Mouse (Mus musculus): ENCODE data around the gene Srrm1. TPM values are rescaled to one million over a fixed set of nuclear protein-coding genes. Genes with fewer than 3 reads are reported as not detected.

Gene Srrm1
- 219 and 225 TPM in 2 replicates for polyA plus RNA-seq (2016; fragmentation: Nextera tagmentation; extraction: Ambion mirVana)

DNA sequence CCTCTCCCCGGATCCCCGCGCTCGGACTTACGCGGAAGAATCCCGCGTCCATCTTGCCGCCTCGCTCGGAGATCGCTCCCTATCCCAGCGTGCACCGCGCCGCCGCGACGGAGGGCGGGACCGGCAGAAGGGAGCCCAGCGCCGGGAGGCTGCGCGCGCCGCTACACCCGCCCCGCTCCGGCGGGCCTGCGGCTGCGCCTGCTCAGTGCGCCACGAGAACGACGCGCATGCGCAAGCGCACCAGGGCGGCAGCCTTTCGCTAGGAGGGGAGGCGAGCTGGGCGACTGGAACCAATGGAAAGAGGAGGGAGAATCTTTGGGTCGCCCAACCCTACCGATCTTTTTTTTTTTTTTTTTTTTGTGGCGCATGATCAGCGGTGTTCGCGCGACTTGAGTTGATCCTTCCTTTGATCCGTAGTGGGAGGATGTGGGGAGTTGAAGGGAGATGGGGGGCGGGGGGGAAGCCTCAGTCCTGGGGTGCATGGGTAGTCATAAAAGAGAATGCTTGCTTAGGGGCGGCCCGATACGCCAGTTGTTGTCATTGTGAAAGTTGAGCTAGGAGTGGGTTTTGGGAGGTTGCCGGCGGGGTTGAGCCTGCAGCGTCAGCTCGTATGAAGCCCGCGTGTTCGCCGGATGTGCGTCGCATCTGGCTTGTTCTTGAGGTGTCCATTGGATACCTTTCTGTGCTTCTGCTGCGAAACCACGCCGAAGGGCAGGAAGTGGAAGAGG, at the start of gene Srrm1:
Srrm1 (minus strand) TSS at position 256 of the 728 bp plus-strand sequence.
- Histone ChIP-seq H3K27ac (peak within 1 kb of the TSS; percentile 98), H3K36me3 (peaks cover 33% of the 10 kb centered on the region), H3K27me3 (ENCODE audit: insufficient read depth, poor library complexity, severe bottlenecking) (no peaks in the 10 kb centered on the region), H3K9me3 (no peaks in the 10 kb centered on the region), H3K4me1 (replicated peaks) (peaks cover 20% of the 10 kb centered on the region), H3K4me3 (peak within 1 kb of the TSS; percentile 70)
- WGBS, result under 1% methylated on average over 69 of the region's 69 CpGs
- DNase-seq (ENCODE audit: low spot score), result peak; percentile 98

DNA sequence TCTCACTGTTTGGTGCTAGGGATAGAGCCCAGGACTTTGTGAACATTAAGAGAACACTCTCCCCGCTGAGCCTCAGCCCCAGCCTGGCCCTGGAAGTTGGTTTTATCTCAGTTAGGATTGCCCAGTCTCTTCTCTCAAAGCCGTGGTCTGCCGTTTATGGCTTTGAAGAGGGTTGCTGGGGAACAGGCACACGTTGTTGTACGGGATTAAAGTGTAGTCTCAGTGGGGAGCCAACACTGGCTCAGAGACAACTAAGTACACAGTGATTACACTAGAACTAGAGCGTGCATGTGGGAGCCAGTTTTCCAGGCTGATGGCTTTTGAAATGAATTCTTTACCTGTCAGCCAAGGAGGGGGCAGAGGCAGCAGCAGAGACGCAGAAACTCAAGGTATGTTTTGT, 48.8 kb upstream of the Srrm1 start:
- H3K27ac ChIP-seq, result no peak overlapping the region
- H3K4me1 ChIP-seq (replicated peaks), result peaks cover 15% of the 10 kb centered on the region
- 35% methylated on average over 7 of the region's 7 CpGs for WGBS
- no peaks in the 10 kb centered on the region for H3K9me3 ChIP-seq
- H3K27me3 ChIP-seq (ENCODE audit: insufficient read depth, poor library complexity, severe bottlenecking), result peaks cover 36% of the 10 kb centered on the region
- no peak for DNase-seq (ENCODE audit: low spot score)
- H3K4me3 ChIP-seq, result no peak overlapping the region
- H3K36me3 ChIP-seq, result no peaks in the 10 kb centered on the region

DNA sequence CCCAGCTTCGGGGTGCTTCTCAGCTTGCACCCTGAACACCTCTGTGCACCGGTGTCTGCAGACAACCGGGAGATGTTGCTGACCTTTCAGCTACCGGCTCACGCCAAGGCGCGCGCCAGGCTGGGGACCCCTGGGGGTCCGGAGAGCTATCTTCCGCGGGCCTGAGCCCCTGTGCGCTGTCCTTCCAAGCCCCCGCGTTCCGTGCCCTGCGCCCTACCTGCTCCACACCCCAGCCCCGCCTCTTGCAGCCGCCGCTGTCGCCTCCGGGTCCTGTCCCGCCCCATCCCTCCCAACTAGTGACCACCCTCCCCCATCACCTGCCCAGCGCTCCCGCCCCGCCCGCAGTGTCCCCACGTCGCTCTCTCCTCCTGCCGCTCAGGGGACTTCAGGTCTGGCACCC, 44.9 kb upstream of the Srrm1 start, which contains the start of gene Ncmap:
Ncmap (minus strand) TSS at position 237 of the 400 bp plus-strand sequence.
- under 1% methylated on average over 29 of the region's 29 CpGs for WGBS
- Histone ChIP-seq H3K36me3 (no peaks in the 10 kb centered on the region), H3K27ac (peak within 1 kb of the TSS; percentile 40; the same call in 1 of the 2 replicates), H3K27me3 (ENCODE audit: insufficient read depth, poor library complexity, severe bottlenecking) (peaks cover 60% of the 10 kb centered on the region), H3K9me3 (no peaks in the 10 kb centered on the region), H3K4me1 (replicated peaks) (peaks cover 15% of the 10 kb centered on the region), H3K4me3 (peak within 1 kb of the TSS; percentile 56)
- no peak for DNase-seq (ENCODE audit: low spot score)

DNA sequence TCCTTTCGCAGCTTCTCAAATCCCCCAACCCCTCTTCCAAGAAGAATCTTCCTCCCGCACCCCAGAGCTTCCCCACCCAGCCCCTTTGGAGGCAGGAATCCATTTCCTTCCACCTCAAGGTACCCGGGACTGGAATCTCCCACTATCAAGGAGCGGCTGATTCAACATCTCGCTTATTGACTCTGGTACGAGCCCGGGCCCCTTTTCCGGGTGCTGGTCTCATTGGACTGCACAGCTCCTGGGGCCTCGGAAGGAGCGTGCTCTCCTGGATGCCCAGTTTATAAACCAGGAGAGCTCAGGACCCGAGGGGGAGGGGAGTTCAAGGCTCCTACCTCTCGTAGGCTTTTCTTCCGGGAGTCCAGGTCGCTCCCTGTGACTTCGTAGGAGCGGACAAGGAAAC, 44.4 kb upstream of the Srrm1 start:
- Histone ChIP-seq H3K4me3 (peak overlapping the region; percentile 56), H3K27ac (0 out of 2 replicates have a peak overlapping the region, but pooled peaks have one; percentile 40), H3K27me3 (ENCODE audit: insufficient read depth, poor library complexity, severe bottlenecking) (peaks cover 60% of the 10 kb centered on the region), H3K4me1 (replicated peaks) (peaks cover 15% of the 10 kb centered on the region), H3K9me3 (no peaks in the 10 kb centered on the region), H3K36me3 (no peaks in the 10 kb centered on the region)
- 4% methylated on average over 16 of the region's 16 CpGs for WGBS
- DNase-seq (ENCODE audit: low spot score), result peak; percentile 31

DNA sequence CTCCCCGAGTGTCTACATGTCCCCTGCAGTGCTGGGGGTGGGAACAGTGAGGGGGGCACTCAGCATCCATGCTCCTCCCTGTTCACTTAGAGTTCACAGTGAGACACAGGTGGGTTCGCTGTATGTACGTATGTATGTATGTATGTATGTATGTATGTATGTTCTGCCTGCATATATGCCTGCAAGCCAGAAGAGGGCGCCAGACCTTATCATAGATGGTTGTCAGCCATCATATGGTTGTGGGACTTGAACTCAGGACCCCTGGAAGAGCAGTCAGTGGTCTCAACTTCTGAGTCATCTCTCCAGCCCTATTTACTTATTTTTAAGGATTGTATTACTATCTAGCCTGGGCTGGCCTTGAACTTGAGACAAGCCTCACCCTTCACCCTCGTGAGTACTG, 43.2 kb upstream of the Srrm1 start:
- H3K9me3 ChIP-seq, result no peaks in the 10 kb centered on the region
- no peaks in the 10 kb centered on the region for H3K36me3 ChIP-seq
- H3K27ac ChIP-seq, result no peak overlapping the region
- DNase-seq (ENCODE audit: low spot score), result no peak
- H3K4me1 ChIP-seq (replicated peaks), result peaks cover 15% of the 10 kb centered on the region
- peaks cover 60% of the 10 kb centered on the region for H3K27me3 ChIP-seq (ENCODE audit: insufficient read depth, poor library complexity, severe bottlenecking)
- 84% methylated on average over 5 of the region's 5 CpGs for WGBS
- H3K4me3 ChIP-seq, result no peak overlapping the region

DNA sequence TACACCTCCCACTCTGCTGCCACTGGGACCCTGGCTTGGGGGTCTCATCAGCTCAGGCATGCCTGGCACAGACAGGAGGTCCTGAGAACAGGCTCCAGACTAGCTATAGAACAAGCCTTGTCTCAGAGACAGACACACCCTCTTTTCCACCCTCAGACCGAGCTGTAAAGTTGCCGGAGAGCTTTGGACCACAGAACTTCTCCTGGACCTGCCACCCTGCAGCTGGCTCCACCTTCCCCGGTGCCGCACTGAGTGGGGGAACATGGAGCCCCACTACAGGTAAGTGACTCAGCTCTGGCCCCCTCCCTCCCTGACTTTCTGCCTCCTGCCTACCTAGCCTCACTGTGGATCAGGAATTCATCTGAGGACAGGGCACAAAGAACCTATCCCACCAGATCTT, 42.3 kb upstream of the Srrm1 start:
- DNase-seq (ENCODE audit: low spot score), result no peak
- WGBS, result 83% methylated on average over 4 of the region's 4 CpGs
- H3K27me3 ChIP-seq (ENCODE audit: insufficient read depth, poor library complexity, severe bottlenecking), result peaks cover 53% of the 10 kb centered on the region

DNA sequence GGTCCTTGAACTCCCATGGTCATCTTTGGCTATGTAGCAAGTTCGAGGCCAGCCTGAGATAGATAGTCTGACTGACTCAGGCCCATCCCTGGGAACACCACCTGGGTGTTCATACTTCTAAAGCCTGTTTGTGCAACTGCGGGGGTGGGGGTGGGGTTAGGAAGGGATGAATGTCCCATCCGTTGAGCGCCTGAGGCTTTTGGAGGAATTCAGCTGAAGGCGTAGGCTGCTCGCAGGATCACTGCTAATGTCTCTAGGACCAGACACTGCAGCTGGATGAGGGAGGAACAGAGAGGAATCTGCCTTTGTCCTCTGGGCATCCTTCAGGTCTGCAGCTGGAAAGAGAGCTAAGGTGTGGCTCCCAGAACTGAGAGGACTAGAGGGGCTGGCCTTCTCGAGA, 41.5 kb upstream of the Srrm1 start:
- peaks cover 15% of the 10 kb centered on the region for H3K4me1 ChIP-seq (replicated peaks)
- H3K9me3 ChIP-seq, result no peaks in the 10 kb centered on the region
- H3K27ac ChIP-seq, result no peak overlapping the region
- no peak for DNase-seq (ENCODE audit: low spot score)
- no peaks in the 10 kb centered on the region for H3K36me3 ChIP-seq
- 83% methylated on average over 7 of the region's 7 CpGs for WGBS
- peaks cover 52% of the 10 kb centered on the region for H3K27me3 ChIP-seq (ENCODE audit: insufficient read depth, poor library complexity, severe bottlenecking)
- no peak overlapping the region for H3K4me3 ChIP-seq

More for the DNA sequence above, 42.3 kb upstream of the Srrm1 start:
- Histone ChIP-seq H3K36me3 (no peaks in the 10 kb centered on the region), H3K4me1 (replicated peaks) (peaks cover 15% of the 10 kb centered on the region), H3K9me3 (no peaks in the 10 kb centered on the region), H3K27ac (no peak overlapping the region), H3K4me3 (no peak overlapping the region)

DNA sequence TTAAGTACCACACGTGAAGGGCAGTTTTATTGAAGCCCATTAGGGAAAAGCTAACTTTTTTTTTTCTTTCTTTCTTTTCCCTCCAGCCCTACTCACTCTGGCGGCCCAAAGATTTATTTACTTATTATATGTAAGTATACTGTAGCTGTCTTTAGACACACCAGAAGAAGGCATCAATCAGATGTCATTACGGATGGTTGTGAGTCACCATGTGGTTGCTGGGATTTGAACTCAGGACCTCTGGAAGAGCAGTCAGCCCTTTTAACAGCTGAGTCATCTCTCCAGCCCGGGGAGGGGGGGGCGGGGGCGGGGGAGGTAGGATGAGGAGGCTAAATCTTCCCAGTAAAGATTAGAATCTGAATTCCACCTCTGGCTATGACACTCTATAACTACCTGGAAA, 40.3 kb upstream of the Srrm1 start:
- H3K9me3 ChIP-seq, result no peaks in the 10 kb centered on the region
- DNase-seq (ENCODE audit: low spot score), result no peak
- no peak overlapping the region for H3K4me3 ChIP-seq
- no peaks in the 10 kb centered on the region for H3K36me3 ChIP-seq
- 77% methylated on average over 6 of the region's 6 CpGs for WGBS
- H3K4me1 ChIP-seq (replicated peaks), result peaks cover 12% of the 10 kb centered on the region
- no peak overlapping the region for H3K27ac ChIP-seq
- peaks cover 39% of the 10 kb centered on the region for H3K27me3 ChIP-seq (ENCODE audit: insufficient read depth, poor library complexity, severe bottlenecking)

DNA sequence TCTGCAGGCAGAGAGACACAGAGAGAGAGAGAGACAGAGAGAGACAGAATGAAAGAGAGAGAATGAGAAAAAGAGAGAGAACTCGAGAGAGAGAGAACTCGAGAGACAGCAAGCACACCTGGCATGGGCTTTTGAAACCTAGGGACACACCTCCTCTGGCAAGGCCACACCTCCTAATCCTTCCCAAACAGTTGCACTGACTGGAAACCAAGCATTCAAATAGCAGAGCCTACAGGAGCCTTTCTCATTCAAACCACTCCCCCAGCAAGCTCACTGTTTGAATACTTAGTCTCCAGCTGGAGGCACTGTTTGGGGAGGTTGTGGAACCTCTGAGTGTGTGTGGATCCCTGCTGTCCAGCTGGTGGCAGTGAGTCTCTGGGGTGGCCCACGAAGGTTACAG, 39.7 kb upstream of the Srrm1 start:
- peaks cover 33% of the 10 kb centered on the region for H3K27me3 ChIP-seq (ENCODE audit: insufficient read depth, poor library complexity, severe bottlenecking)
- no peak for DNase-seq (ENCODE audit: low spot score)
- H3K9me3 ChIP-seq, result no peaks in the 10 kb centered on the region
- H3K4me3 ChIP-seq, result no peak overlapping the region
- peaks cover 7% of the 10 kb centered on the region for H3K4me1 ChIP-seq (replicated peaks)
- no peaks in the 10 kb centered on the region for H3K36me3 ChIP-seq
- 92% methylated on average over 3 of the region's 3 CpGs for WGBS
- H3K27ac ChIP-seq, result no peak overlapping the region

DNA sequence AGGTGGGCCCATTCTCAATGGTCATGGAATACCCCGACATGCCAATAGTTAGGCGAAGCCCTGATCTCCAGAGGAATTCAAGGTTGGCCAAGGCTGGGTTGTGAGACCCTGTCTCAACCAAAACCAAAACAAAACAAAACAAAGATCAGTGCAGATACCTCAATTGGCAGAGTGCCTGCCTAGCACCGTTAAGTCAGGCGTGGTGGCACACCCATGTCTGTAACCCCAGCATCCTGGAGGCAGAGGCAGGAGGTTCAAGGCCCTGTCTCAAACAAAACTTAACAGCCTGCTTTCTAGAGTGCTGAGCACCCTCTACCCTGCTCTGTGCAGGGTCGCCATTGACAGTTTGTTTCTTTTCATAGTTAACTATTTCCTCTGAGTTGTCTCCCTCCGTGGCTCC, 37.9 kb upstream of the Srrm1 start:
- no peak overlapping the region; the same call in 1 of the 2 replicates for H3K27ac ChIP-seq
- 77% methylated on average over 6 of the region's 6 CpGs for WGBS
- no peak overlapping the region for H3K4me3 ChIP-seq
- no peaks in the 10 kb centered on the region for H3K9me3 ChIP-seq
- H3K4me1 ChIP-seq (replicated peaks), result peaks cover under 1% of the 10 kb centered on the region
- H3K36me3 ChIP-seq, result no peaks in the 10 kb centered on the region
- H3K27me3 ChIP-seq (ENCODE audit: insufficient read depth, poor library complexity, severe bottlenecking), result peaks cover 15% of the 10 kb centered on the region
- DNase-seq (ENCODE audit: low spot score), result no peak

DNA sequence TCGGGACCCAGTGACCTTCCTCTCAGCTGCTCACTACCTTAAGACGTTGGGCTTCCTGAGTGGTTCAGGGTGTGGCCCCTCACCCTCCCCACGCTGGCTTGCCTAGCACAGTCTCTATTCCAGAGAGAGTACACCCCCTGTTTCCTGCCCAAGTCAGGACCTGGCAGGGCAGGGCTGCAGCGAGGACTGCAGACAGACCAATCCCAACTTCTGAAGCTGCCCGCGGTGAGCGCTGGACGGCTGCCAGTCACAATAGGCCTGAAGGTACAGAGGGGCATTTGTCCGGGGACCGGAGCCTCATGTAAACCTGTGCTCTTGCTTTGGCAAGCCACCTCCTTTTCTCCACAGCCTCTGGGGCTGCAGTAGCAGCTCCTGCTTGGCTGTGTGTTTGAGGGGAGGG, 32.5 kb upstream of the Srrm1 start:
- no peaks in the 10 kb centered on the region for H3K9me3 ChIP-seq
- DNase-seq (ENCODE audit: low spot score), result no peak
- peaks cover 12% of the 10 kb centered on the region for H3K27me3 ChIP-seq (ENCODE audit: insufficient read depth, poor library complexity, severe bottlenecking)
- no peak overlapping the region; the same call in 1 of the 2 replicates for H3K27ac ChIP-seq
- H3K4me3 ChIP-seq, result no peak overlapping the region
- H3K36me3 ChIP-seq, result no peaks in the 10 kb centered on the region
- WGBS, result 66% methylated on average over 10 of the region's 10 CpGs
- H3K4me1 ChIP-seq (replicated peaks), result peaks cover 15% of the 10 kb centered on the region

DNA sequence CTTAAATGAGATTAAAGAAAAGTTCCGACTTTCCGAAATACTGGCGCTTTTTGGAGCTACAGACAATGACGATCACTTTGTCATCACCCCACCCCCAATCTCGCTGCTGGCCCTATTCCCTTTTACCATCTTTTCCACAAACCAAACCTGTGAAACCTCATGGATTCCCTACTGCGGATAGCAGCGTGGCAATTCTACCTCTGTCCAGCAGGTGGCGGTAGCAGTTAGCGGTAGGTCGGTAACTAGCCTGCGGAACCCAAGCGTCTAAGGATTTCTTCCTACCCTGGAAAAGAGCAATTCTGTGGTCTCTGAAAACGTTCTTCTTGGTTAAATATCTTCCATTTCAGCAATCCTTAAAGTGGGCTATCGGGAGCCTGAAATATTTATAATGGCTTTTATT, 29.2 kb upstream of the Srrm1 start:
- Histone ChIP-seq H3K4me1 (replicated peaks) (peaks cover 15% of the 10 kb centered on the region), H3K4me3 (no peak overlapping the region), H3K27ac (no peak overlapping the region), H3K9me3 (no peaks in the 10 kb centered on the region), H3K27me3 (ENCODE audit: insufficient read depth, poor library complexity, severe bottlenecking) (peaks cover 12% of the 10 kb centered on the region), H3K36me3 (no peaks in the 10 kb centered on the region)
- peak; percentile 77 for DNase-seq (ENCODE audit: low spot score)
- WGBS, result 5% methylated on average over 14 of the region's 14 CpGs

DNA sequence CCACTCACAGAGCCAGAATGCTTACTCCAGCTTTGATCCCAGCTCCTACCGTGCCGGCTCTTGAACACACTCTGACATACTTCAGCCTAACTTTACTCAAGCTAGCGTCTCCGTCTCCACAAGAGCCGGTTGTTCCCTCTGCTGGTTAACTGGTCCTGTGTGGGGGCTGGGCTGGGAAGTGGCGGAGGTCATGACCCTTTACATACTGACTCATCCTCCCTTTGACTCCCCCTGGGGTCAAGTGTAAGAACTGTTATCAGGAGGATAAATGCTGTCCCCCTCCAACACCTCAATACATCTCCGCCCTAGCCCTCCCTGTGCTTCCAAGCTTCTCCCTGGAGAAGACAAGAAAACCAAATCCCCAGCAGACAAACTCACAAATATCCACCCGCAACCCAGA, 28.2 kb upstream of the Srrm1 start:
- no peaks in the 10 kb centered on the region for H3K36me3 ChIP-seq
- peaks cover 12% of the 10 kb centered on the region for H3K27me3 ChIP-seq (ENCODE audit: insufficient read depth, poor library complexity, severe bottlenecking)
- no peak for DNase-seq (ENCODE audit: low spot score)
- no peak overlapping the region for H3K27ac ChIP-seq
- no peak overlapping the region for H3K4me3 ChIP-seq
- peaks cover 15% of the 10 kb centered on the region for H3K4me1 ChIP-seq (replicated peaks)
- WGBS, result 48% methylated on average over 8 of the region's 8 CpGs
- no peaks in the 10 kb centered on the region for H3K9me3 ChIP-seq
